Mouse (Mus musculus): ENCODE measurements around the gene Gm42906.

DNA sequence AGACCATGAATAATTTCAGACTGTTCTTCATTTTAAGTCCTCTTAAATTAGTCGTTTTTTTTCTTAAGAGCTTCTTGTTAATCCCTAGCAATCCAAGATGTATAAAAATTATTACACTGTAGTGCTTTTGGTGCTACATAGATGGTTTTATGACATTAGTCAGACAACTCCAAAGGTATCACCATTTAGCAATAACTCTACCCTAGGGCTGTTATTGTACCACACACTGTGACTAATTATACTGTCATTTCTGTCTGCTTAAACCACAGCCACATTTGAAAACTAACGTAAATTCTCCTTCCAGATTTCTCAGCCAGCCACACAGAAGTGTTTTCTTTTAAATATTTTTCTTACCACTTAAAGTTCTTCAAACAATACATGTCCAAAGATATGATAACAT is 53.1 kb downstream of the Gm42906 start:
- TF ChIP-seq POLR2A (IDR thresholded peaks at IDR 0.05; ENCODE audit: insufficient read depth, low read length) (no peak), CTCF (IDR thresholded peaks at IDR 0.05; ENCODE audit: low read depth, low read length) (no peak), EP300 (IDR thresholded peaks at IDR 0.05; ENCODE audit: insufficient read depth, low read depth, low read length) (no peak)
